Mouse (Mus musculus) stomach, postnatal 0 days (tissue): ENCODE measurements around the gene Nedd9. TPM values are rescaled to one million over a fixed set of nuclear protein-coding genes. Genes with fewer than 3 reads are reported as not detected.

Source experiments
- ATAC-seq: fragments of 200-750 bp; cut with Nextera tagmentation; 2 replicates; pipeline ENCODE4 v1.8.0; 2017; ENCODE audit not compliant: low FRiP score, low TSS enrichment
- DNase-seq: peaks from one replicate; pipeline ENCODE4 v3.0.0-alpha.2; 2016; ENCODE audit warnings: low spot score
- H3K27ac ChIP-seq: fragments of 300-500 bp; sonication (generic); replicated peaks from 2 replicates; pipeline ENCODE4 v1.5.1; 2014; ENCODE audit warnings: mild to moderate bottlenecking, control low read depth
- H3K27me3 ChIP-seq: fragments of 300-500 bp; sonication (generic); 2 replicates; pipeline ENCODE4 v1.6.1; 2014; ENCODE audit warnings: low read length; ENCODE audit not compliant: control insufficient read depth, insufficient read depth
- H3K36me3 ChIP-seq: fragments of 300-500 bp; sonication (generic); 2 replicates; pipeline ENCODE4 v1.6.1; 2014; ENCODE audit warnings: low read length, mixed read lengths; ENCODE audit not compliant: control insufficient read depth, insufficient read depth
- H3K4me1 ChIP-seq: fragments of 300-500 bp; sonication (generic); replicated peaks from 2 replicates; pipeline ENCODE4 v1.6.1; 2014; ENCODE audit warnings: antibody characterized with exemption; ENCODE audit not compliant: control insufficient read depth, insufficient read depth
- H3K4me2 ChIP-seq: fragments of 300-500 bp; sonication (generic); replicated peaks from 2 replicates; pipeline ENCODE4 v1.6.1; 2014; ENCODE audit warnings: low read depth, mild to moderate bottlenecking, control low read depth, moderate library complexity
- H3K4me3 ChIP-seq: fragments of 300-500 bp; sonication (generic); 2 replicates; pipeline ENCODE4 v1.5.1; 2014; ENCODE audit warnings: low read depth, low read length, control low read depth
- H3K9ac ChIP-seq: fragments of 300-500 bp; sonication (generic); 2 replicates; pipeline ENCODE4 v1.6.1; 2014; ENCODE audit warnings: mild to moderate bottlenecking, low read length, control low read depth, mixed read lengths
- H3K9me3 ChIP-seq: fragments of 300-500 bp; sonication (generic); 2 replicates; pipeline ENCODE4 v1.6.1; 2016; ENCODE audit warnings: low read length; ENCODE audit not compliant: control insufficient read depth
- CTCF ChIP-seq: IDR thresholded peaks from 2 replicates; pipeline ENCODE4 v1.5.1; 2016; ENCODE audit warnings: antibody characterized with exemption, low read depth, mild to moderate bottlenecking, moderate library complexity
- EP300 ChIP-seq: optimal IDR thresholded peaks from 2 replicates; pipeline ENCODE3; 2016; ENCODE audit warnings: antibody characterized with exemption
- WGBS: fragments of 180-500 bp; shearing (Covaris S2); extraction: QIAGEN DNeasy Blood & Tissue Kit; methylation state at CpG from one replicate; pipeline ENCODE4 v1.1.7; 2014; 5-methylcytosine and 5-hydroxymethylcytosine counted together
- polyA plus RNA-seq: library from polyadenylated mRNA; unstranded; fragments of >200 nt; fragmentation: Nextera tagmentation; extraction: Ambion mirVana; gene quantifications from 2 replicates; pipeline ENCODE4 v1.2.1, GENCODE M21; 2015

The Nedd9 gene
- polyA plus RNA-seq, 1 experiment from 2014 or later, result 17.1 TPM

- H3K27me3 ChIP-seq, result no peaks in the 10 kb centered on the region
- ATAC-seq (no peak), DNase-seq (no peak)
- no peaks in the 10 kb centered on the region; the same call in 1 of the 2 replicates for H3K36me3 ChIP-seq
- TF ChIP-seq EP300 (no peak), CTCF (no peak)
- WGBS, result 68% methylated on average over 11 of the region's 11 CpGs
- peaks cover 14% of the 10 kb centered on the region for H3K4me1 ChIP-seq
- H3K9ac ChIP-seq, result no peak overlapping the region
- H3K9me3 ChIP-seq, result no peaks in the 10 kb centered on the region
- no peak overlapping the region for H3K4me2 ChIP-seq
- H3K4me3 ChIP-seq, result no peak overlapping the region
- no peak overlapping the region for H3K27ac ChIP-seq
Observed at GRCm38 (mm10) chr13:41330589-41331345, 156.4 kb downstream of the Nedd9 start.

DNA sequence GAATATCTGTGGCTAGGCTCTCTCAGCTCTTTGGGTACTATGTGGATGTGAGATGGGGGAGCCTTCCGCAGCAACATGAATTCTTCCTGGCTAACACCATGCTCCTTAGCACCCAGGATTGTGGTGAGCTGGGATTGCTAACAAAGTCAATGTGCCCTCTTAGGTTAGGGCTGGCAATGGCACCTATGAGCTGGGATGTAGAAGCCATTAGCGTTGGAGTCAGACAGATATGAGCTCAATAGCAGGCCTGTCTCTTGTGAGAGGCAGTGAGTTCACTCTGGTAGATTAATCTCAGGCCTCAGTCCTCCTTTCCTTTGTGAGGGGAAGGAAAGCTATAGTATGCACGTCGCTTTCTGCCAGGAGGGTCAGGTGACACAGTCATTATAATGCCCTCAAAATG is 157.1 kb downstream of the Nedd9 start:
- H3K36me3 ChIP-seq, result no peaks in the 10 kb centered on the region; the same call in 1 of the 2 replicates
- no peaks in the 10 kb centered on the region for H3K9me3 ChIP-seq
- no peak overlapping the region for H3K4me2 ChIP-seq
- no peaks in the 10 kb centered on the region for H3K27me3 ChIP-seq
- WGBS, result 86% methylated on average over 4 of the region's 4 CpGs
- H3K27ac ChIP-seq, result no peak overlapping the region
- TF ChIP-seq CTCF, result no peak
- TF ChIP-seq EP300, result no peak
- H3K4me1 ChIP-seq, result peaks cover 12% of the 10 kb centered on the region
- ATAC-seq (no peak), DNase-seq (no peak)
- no peak overlapping the region for H3K9ac ChIP-seq
- no peak overlapping the region for H3K4me3 ChIP-seq

- Histone ChIP-seq H3K27me3 (no peaks in the 10 kb centered on the region), H3K9me3 (no peaks in the 10 kb centered on the region), H3K4me2 (no peak overlapping the region), H3K4me1 (no peaks in the 10 kb centered on the region; the same call in 1 of the 2 replicates), H3K27ac (no peak overlapping the region), H3K36me3 (no peaks in the 10 kb centered on the region; the same call in 1 of the 2 replicates), H3K4me3 (no peak overlapping the region), H3K9ac (no peak overlapping the region)
- ATAC-seq (no peak), DNase-seq (no peak)
- WGBS, result 65% methylated on average over 2 of the region's 2 CpGs
- no peak for TF ChIP-seq EP300
Observed at GRCm38 (mm10) chr13:41328481-41328880, 158.7 kb downstream of the Nedd9 start.

GRCm38 (mm10) chr13:41327546-41327945 is 159.6 kb downstream of the Nedd9 start:
- no peak for DNase-seq
- no peaks in the 10 kb centered on the region; the same call in 1 of the 2 replicates for H3K36me3 ChIP-seq
- no peak overlapping the region for H3K9ac ChIP-seq
- H3K27me3 ChIP-seq, result no peaks in the 10 kb centered on the region
- H3K9me3 ChIP-seq, result no peaks in the 10 kb centered on the region
- ATAC-seq, result no peak
- no peaks in the 10 kb centered on the region for H3K4me1 ChIP-seq
- WGBS, result 66% methylated on average over 7 of the region's 7 CpGs
- no peak overlapping the region for H3K27ac ChIP-seq
- H3K4me2 ChIP-seq, result no peak overlapping the region
- TF ChIP-seq EP300, result no peak
- no peak for TF ChIP-seq CTCF
- no peak overlapping the region for H3K4me3 ChIP-seq

- Histone ChIP-seq H3K4me3 (no peak overlapping the region), H3K4me2 (no peak overlapping the region), H3K4me1 (peaks cover 4% of the 10 kb centered on the region; the same call in 1 of the 2 replicates), H3K9ac (no peak overlapping the region), H3K9me3 (no peaks in the 10 kb centered on the region), H3K36me3 (no peaks in the 10 kb centered on the region; the same call in 1 of the 2 replicates), H3K27ac (no peak overlapping the region), H3K27me3 (no peaks in the 10 kb centered on the region)
- no peak for ATAC-seq
- no peak for DNase-seq
- 80% methylated on average over 4 of the region's 4 CpGs for WGBS
- no peak for TF ChIP-seq EP300
- TF ChIP-seq CTCF, result no peak
Observed at GRCm38 (mm10) chr13:41326134-41326533, 161.0 kb downstream of the Nedd9 start.

DNA sequence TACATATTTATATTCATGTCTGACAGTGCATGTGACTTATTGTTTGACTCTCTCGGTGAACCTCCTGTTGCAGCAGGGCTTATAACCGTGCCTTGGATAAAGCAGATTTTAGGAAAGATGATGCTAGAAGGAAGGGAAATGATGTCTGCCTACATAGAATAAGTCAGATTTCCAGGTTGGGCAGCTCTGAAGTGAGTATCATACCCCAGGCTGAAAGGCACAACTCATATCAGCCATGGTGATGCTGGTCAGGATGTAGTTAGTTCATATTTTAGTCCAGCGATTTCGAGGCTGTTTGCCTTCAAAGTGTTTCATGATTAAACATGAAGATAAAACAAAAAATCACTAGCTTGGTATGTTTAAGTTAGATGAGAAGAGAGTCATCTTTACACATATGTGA is 161.8 kb downstream of the Nedd9 start:
- WGBS, result 70% methylated on average over 4 of the region's 4 CpGs
- Histone ChIP-seq H3K27ac (no peak overlapping the region), H3K36me3 (no peaks in the 10 kb centered on the region; the same call in 1 of the 2 replicates), H3K27me3 (no peaks in the 10 kb centered on the region), H3K4me1 (peaks cover 4% of the 10 kb centered on the region; the same call in 1 of the 2 replicates), H3K9me3 (no peaks in the 10 kb centered on the region), H3K4me3 (no peak overlapping the region), H3K4me2 (no peak overlapping the region), H3K9ac (no peak overlapping the region)
- ATAC-seq (no peak), DNase-seq (no peak)
- TF ChIP-seq CTCF (no peak), EP300 (no peak)
